Mouse (Mus musculus) yolk sac, embryonic 10.5 days (tissue): Measurements from ENCODE around the gene Hcn3.
A peak's percentile ranks its signal among the peaks of the same experiment; 100 is the strongest.

Experiments used
- DNase-seq: peaks from one replicate; pipeline ENCODE4 v3.0.0-alpha.2; 2017; ENCODE audit warnings: low spot score

The Hcn3 gene

DNA sequence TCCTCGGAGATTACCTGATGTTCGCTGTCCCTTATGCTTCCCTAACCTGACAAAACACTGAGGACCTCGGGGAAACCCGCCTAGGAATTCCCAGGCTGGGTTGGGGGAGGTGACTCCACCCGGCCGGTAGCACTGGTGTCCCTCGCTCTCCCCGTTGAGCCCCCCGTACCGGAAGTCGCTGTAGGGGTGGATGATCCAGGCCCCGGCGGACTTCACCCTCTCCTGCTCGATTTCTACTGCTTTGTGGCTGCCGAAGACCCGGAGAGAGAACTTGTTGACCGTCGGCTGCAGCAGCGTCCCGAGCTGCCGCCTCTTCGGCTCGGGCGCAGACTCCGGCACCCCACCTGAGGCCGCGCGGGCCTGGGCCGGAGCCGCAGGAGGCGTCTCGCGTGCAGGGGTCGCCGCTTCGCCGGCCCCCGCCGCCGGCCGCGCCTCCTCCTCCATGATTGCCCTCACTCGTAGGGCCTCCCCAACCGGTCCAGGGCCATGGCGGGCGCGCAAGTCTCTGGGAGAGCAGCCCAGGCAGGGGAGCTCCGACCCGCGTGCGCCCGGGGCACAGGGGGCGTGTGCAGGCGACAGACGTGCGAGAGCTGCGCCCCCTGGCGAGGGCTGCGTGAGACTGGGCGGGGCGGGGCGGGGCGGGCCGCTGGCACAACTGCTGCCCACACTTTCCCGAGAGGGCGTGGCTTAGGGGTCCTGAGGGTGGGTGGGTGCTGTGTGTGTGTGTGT lies at the start of gene Hcn3:
Gene Hcn3 (minus strand): TSS at position 581 of the 729 bp plus-strand sequence.
- peak; percentile 66 for DNase-seq

DNA sequence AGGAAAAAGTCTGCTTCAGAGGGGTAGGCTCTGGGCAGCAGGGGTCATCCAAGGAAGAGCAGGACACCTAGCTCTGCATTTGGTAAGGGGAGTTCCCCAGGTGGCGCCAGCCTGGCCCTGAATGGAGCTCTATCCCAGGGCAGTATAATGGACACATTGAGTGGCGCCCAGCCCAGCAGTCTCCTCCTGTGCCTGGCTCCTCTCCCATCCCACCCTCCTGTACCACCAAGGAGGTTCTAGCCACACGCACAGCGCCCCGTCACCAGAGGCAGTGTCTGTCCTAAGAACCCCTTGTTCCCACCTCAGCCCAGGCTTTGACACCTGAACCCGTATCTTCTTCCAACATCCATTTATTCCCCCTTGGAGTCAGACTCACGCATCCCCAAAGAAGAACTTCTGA lies 49.7 kb upstream of the Hcn3 start:
- DNase-seq = no peak

DNA sequence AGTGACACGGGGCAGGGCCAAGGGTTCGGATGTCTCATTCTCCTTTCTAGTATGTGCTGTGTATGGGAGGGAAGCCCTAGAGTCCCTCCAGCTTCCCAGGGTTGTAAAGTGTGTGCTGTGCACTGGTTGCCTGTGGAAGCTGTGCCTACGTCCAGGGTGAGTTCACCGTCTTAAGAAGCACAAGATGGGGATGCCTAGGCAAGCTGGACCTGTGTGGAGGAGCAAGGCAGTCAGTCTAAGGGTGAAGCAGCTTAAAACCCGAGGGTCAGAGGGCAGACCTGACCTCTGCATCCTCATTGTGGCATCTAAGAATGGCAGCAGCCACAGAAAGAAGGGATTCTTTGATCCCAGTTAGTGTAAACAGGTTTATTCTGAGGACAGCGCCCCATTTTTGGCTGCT lies 48.7 kb upstream of the Hcn3 start:
- no peak for DNase-seq

DNA sequence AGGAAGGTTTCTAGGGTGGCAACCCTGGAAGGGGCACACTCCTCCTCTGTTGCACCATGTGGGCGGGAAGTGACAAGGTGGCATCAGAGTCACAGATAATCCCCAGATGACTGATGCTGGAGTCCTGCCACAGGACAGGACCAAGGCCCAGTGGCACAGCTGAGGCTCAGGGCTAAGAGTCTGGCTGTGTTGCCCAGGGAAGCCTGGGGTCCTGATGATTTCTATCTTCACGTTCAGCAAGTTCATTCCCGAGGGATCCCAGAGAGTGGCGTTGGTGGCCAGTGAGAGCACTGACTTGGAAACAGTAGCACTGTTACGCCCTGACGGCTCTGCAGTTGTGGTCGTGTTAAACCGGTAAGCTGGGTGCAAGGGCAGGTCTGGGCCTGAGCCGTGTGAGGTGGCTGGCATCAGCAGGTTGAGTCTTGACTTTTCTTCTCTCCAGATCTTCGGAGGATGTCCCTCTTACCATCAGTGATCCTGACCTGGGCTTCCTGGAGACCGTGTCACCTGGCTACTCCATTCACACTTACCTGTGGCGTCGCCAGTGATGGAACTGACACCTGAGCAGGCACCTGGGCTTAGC lies 48.2 kb upstream of the Hcn3 start:
- no peak for DNase-seq

DNA sequence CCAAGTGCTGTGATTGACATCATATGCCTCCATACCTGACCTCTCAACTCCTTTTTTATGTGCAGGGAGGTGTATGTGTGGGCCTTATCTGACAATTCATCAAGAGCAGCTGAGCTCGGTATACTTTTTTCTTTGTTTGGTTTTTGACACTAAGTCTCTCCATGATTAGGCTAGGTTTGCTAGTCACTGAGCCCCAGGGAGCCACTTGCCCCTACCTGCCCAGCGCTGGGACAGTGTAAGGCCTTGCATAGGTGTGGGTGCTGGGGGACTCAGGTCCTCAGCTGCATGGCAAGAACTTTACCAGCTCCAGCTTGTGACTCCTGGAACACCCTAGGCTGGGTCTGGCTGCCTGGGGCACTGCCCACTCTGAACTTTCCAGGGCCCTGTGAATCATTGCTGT lies 46.7 kb upstream of the Hcn3 start:
- no peak for DNase-seq

DNA sequence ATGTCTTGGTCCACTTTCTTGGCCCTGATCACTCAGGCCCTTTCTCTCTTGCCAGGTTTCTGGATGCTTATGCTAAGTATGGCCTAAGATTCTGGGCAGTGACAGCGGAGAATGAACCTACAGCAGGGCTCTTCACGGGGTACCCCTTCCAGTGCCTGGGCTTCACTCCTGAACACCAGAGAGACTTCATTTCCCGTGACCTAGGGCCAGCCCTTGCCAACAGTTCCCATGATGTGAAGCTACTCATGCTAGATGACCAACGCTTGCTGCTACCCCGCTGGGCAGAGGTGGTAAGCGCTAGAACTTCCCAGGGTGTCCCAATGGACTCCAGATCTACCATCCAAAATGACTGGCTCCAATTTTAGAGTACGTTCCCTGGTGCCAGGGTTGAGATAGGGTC lies 46.1 kb upstream of the Hcn3 start:
- DNase-seq = no peak

DNA sequence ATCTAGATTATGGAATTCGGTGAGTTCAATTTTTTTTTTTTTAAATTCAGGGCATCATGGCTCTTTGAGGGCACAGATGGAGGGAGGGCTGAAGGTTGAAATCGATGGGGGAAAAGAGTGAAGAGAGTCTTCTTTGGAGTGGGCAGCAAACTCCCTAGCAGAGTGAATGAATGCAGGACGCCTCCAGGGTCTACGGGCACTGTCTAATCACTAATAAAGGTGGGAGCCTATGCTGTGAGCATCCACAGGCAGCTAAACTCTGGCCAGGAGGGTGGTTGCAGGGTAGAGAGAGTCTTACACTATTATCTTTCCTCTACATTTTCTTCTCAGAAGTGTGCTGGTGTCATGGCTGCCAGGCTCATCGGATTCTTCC lies 43.1 kb upstream of the Hcn3 start:
- no peak for DNase-seq

DNA sequence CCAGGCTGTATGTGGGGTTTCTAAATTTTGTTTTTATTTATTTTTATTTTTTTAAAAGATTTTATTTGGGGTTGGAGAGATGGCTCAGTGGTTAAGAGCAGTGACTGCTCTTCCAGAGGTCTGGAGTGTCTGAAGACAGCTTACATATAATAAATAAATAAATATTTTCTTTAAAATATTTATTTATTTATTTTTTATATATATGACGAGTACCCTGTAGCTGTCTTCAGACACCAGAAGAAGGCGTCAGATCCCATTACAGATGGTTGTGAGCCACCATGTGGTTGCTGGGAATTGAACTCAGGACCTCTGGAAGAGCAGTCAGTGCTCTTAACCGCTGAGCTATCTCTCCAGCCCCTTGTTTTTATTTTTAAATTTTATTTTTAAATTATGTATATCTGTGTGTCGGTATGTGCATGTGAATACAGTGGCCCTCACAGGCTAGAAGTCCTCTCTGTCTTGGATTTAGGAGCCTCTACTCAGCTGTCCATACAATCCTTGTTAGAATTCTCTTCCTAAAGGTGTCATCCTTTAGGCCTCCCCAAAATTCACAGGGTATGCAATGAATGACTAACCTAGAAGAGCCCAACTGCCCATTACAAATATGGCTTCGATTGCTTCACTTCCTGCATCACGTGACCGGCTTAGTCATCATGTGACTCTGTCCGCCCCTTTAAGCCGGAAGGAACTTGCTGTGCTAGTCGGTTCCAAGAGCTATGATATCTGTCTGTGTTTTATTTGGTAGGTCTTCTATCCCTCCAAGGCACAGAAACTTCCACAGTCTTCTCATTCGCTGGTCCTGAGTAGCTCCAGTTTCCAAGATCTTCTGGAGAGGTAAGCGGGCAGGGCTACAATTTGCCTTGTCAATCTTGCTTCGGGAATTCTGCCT lies 42.5 kb upstream of the Hcn3 start, which contains the start of gene Gba:
Gene Gba (plus strand): TSS at position 676 of the 889 bp plus-strand sequence.
- DNase-seq = peak; percentile 86

DNA sequence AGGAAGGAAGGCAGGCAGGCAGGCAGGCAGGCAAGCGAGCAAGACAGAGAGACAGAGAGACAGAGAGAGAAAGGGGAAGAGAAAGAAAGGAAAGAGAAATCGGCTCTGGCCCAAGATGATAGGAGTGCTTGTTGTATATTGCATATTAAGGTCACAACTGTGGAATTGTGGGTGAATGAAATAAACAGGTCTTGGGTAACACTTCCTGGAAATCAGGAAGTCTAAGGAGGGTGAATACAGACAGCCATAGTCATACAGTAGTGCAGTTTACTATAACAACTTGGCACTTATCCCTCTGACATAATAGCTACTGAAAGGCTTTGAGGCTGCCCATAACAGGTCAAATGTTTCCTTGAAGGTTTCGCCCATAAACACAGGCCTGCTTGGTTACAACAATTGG lies 39.8 kb upstream of the Hcn3 start:
- no peak for DNase-seq

DNA sequence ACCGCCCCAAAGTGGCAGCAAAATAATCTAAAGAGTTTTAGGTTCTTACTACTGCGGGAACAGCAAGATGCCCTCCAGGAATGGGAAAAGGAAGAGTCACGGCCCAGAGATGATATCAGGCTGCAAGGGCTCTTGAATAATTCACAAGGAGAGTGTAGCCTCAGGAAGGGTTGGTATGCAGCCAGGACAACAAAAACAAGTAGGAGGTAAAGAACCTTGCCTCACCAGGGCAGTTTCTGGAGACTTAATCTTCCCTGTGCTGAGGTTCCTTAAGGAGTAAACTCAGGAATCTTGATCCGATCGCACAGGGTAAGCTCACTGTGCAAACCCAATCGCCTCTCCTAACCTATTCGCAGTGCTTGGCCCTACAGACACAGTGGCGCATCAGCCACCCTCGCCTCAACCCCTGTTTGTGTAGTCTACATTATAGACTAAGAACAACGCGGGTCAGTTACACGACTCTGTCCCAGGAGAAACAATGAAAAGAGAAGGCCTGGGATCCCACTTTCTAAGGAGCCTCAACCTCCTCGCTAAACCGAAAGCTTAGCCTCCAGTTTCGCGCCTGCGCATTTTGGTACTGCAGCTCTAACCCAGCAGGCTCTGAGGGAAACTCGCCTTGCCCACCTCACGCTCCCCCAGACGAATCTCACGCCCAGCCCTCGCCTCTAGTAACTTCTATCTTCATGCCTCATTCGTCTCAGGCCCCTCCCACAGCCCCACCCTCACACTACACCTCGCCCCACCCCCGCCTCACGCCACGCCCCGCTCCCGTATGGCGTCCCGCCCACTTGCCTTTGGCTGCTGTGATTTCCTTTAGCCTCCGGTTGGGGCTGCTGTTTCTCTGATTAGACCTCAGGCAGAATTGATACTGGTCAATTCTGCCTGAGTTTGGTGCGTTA lies 36.2 kb upstream of the Hcn3 start:
- DNase-seq = peak; percentile 97

DNA sequence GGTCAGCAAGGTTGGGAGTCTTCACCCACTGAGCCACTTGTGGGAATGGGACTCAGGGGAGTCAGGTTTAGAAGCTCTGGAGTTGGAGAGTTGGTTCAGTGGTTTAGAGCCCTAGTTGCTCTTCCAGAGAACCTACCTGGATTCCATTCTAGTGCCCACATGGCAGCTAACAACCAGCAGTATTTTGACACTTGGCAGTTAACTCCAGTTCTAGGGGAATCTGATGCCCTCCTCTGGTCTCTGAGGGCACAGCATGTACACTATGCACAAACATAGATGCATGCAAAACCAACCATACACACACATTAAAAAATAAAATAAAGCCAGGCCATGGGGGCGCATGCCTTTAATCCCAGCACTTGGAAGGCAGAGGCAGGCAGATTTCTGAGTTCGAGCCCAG lies 33.9 kb upstream of the Hcn3 start:
- no peak for DNase-seq

DNA sequence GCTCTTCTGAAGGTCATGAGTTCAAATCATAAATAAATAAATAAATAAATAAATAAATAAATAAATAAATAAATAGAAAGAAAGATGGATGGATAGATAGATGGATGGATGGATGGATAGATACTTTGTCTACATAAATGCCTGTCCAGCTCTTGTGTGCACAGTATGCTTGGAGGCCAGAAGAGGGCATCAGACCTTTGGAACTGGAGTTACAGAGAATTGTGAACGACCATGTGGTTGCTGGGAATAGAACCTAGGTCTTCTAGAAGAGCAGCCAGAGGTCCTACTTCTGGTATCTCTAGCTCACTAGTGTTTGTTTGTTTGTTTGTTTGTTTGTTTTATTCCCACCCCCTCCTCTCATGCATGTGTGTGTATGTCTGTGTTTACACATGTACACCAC lies 33.4 kb upstream of the Hcn3 start:
- DNase-seq = no peak

DNA sequence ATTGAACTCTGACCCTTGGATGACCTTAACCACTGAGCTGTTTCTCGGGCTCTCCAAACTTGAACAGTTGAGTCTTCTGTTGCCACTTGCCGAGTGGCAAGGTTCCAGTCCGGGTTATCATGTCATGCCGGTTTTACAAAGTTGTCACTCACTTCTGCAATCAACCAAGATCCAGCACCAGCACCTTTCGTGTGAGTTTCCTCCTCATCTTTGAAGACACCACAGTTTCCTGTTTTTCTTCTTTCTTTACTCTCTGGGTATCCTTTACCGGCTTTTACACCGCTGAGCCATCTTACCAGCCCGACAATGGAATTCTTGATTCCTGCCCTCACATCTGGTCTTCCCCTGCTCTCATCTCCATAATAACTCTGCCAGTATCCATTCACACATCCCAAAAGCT lies 30.4 kb upstream of the Hcn3 start:
- DNase-seq = no peak

DNA sequence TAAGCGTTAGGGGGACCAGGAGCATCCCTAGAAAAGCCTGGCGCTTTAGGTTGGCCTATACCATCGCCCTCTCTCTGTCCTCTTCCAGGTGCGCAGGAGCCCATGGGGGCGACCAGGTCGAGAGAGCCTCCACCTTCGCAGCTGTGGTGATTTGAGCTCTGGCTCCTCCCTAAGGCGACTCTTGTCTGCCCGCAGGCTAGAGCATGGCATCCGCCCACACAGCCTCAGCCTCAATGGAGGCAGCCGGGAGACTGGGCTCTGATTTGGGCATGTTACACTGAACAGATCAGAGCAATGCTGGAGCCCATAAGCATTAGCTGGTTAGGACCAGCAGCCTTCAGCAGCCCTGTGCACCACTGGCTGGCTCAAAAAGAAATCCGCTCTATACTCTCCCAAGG lies 28.5 kb upstream of the Hcn3 start:
- DNase-seq = no peak

DNA sequence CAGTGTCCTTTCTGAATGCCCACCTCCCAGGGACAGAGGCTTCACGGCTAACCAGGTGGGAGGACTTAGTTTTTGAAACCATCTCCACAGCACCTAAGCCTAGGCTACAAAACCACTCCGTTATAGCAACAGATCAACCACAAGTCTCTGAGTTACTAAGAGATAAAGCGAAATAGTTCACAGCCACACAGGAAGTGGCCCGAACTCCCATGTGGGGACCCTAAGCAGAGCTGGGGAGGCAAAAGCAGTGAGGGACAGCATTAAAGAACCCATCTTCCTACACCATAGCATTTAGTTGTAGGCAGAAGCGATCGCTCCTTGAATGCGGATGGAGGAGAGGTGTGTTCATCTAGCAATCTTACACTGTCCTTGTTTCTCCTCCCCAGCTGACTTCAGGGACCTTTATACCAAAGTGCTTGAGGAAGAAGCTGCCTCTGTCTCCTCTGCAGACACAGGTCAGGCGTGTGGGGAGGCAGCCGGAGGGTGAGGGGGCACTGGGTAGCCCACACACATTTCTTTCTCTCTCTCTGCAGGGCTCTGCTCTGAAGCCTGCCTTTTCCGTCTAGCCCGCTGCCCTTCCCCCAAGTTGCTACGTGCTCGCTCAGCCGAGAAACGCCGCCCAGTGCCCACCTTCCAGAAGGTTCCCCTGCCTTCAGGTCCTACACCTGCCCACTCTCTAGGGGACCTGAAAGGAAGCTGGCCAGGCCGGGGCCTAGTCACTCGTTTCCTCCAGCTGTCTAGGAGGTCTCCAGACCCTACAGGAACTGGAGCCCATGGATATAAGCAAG lies 27.9 kb upstream of the Hcn3 start:
- DNase-seq = no peak

DNA sequence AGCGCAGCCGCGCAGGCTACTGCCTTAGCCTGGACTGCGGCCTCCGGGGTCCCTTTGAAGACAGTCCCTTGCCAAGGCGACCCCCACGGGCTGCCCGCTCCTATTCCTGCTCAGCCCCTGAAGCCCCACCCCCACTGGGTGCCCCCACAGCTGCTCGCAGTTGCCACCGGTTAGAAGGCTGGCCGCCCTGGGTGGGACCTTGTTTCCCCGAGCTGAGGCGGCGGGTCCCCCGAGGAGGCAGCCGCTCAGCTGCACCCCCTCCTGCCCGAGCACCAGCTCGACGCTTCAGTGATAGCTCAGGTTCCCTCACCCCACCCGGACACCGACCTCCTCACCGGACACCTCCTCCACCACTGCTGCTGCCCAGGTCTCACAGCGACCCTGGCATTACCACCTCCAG lies 27.2 kb upstream of the Hcn3 start:
- DNase-seq = no peak

DNA sequence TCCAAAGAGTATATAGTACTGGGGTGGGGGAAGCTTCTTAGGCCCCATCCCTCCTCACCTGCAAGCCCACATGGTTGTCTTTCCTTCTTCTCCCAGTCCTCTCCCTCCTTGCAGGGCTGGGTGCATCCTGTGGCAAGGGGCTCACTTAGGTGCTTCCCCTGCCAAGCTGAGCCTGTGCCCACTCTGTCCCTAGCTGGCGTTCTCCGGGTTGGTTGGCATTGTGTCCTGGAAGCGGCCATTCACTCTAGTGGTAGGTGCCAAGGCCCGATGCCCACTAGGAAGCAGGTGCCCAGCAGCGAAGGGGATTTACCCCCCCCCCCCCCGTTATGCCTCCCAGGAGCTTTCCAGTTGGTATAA lies 23.9 kb upstream of the Hcn3 start:
- DNase-seq = no peak

DNA sequence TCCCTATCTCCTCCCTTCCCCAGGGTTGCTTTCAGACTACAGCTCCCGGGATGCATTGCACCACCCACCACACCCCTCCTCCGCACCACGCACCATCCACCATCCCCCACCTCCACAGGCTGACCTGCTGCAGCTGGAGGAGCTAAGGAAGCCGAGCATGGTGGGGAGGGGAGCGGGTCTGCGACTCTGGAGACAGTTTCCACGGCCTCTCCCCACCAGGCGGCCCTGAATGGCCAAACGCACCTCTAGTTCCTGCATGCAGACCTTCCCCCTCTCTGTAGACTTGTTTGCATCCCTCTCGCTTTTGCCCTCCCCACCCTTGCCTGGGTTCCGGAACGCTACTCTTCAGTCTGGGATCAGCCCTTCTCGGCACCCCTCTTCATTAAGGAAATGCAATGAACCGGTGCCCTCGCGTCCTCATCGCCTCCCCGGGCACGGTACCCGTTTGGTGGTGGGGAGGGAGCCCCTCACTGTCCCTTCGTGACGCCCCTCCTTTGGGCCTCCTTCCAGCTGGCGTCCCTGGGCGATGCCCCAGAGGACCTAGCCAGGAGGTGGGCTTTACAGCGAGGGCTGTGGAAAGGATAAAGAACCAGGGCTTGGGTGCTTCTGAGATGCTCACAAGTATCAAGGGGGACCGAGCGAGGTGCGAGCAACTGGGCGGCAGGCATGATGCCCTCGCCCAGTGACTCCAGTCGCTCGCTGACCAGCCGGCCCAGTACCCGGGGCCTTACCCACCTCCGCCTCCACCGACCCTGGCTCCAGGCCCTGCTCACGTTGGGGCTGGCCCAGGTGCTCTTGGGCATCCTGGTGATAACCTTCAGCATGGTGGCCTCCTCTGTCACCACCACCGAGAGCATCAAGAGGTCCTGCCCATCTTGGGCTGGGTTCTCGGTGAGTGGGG lies 23.3 kb upstream of the Hcn3 start, which contains the start of gene Fam189b:
Gene Fam189b (plus strand): TSS at position 86 of the 901 bp plus-strand sequence.
- peak; percentile 90 for DNase-seq

DNA sequence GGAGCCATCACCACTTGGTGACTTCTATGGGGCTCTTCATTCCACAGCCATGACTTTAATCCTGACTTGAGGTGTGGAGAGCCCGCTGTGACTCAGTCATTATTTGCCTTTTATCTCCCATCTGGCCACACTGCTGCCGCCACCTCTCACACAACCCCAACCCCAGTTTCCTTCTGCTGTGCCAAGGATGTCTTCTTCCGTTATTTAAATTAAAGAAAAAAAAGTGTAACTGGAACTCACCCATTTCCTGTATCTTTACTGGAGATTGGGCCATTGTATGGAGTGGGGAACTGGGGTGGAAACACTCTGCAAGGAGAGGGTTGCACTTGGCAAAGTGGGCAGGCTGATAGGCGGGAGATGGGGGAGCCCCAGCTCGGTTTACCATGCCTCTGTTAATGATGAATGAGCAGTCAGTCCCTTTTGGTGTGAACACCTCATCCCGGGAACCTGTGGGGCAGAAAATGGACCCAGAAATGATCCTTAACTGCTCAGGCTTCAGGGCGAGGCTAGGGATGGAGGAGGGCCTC lies 22.6 kb upstream of the Hcn3 start:
- DNase-seq = no peak
